Mouse (Mus musculus) testis, postnatal 10 days (tissue): ENCODE results near the gene Plekha7.

Experiments
- DNase-seq: peaks from one replicate; pipeline ENCODE4 v3.0.0; 2021; ENCODE audit warnings: low spot score

Gene Plekha7

GRCm38 (mm10) chr7:116307871-116308631 lies at the start of gene Plekha7:
Plekha7 (minus strand) TSS chr7:116308376.
- peak; percentile 72 for DNase-seq

- peak; percentile 79 for DNase-seq
Measured at GRCm38 (mm10) chr7:116336226-116336625, 28.1 kb upstream of the Plekha7 start.

DNA sequence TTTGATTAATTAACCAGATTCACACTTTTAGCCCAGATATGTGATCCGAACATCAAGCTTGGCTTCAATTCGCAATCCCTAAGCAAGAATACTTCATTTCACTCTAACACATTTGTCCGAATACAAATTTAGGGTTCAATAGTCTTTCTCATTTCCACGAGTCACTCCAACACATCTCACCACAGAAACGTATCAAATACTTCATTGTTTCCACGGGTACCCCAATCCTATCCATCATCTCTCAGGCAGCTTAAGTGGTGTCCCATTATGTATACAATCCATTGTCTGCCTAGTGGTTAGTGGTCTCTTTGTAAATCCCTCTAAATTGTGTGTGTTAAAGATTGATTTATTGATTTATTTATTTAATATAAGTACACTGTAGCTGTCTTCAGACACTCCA lies 27.0 kb upstream of the Plekha7 start:
- DNase-seq: no peak

- DNase-seq: no peak
Measured at GRCm38 (mm10) chr7:116334669-116335038, 26.5 kb upstream of the Plekha7 start.

DNA sequence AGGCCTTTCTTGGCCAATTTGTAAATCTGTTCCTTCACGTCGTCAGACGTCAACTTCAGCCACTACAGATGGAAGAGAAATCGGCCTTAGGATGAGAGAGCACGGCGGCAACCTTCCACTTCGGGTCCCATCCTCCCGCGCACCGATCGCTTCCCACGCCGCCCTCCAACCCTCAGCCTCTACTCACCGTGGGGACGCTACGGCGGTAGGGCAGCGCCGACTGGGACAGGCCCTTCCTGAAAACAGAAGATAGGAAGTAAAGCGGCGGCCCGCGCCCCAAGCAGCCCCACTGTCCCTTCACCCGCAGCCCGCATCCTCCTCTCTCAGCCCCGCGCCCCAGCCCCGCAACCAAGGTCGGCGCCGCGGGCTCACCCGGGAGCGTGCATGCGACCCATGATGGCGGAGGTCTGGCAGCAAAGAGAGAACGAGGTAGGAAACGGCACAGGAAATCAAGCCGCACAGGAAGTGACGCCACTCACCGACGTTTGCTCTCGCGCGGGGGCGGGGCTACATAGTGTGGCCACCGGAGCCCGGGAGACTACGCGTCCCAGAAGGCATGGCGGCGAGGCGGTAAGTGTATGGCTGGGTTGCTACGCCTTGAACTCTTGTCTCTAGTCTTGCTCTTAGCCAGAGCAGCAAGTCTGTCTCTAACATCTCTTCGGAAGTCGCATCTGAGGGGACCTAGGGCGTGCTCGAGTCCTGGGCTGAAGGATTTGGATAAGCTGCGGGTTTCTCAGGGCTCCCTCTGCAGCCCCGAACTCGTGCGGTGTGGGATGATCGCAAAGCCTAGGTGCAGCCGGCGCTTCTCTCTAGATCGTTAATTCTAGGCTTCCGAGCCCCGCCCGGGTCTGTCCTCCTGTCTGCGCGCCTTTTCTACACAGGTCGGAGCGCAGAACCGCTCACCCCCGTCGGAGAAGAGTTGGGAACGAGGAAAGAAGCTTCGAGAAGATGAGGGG lies 25.8 kb upstream of the Plekha7 start, which contains the start of gene Rps13:
Gene Rps13, minus strand, starts transcription at position 483 of the 956 bp plus-strand sequence.
- peak; percentile 98 for DNase-seq

GRCm38 (mm10) chr7:116331246-116331645 lies 23.1 kb upstream of the Plekha7 start:
- no peak for DNase-seq

- no peak for DNase-seq
Measured at GRCm38 (mm10) chr7:116329858-116330257, 21.7 kb upstream of the Plekha7 start.

DNA sequence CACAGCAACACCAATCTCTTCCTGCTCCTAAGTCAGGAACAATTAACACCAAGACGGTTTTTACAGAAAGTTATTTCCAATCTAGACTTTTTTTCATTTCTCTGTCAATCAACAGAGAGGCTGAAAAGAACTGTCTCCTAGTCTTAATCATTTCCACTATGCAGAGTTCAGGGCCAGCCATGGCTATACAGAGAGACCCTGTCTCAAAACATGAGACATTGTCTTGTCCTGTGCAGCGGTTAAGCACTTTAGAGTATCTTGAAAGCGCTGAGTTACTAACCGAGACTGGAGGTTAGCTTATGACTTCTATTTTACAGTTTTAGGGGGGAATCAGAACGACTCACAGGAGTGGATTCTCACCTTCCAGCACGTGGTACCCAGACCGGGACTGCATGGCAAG lies 20.6 kb upstream of the Plekha7 start:
- no peak for DNase-seq

GRCm38 (mm10) chr7:116327901-116328300 lies 19.7 kb upstream of the Plekha7 start:
- DNase-seq: no peak

- peak; percentile 86 for DNase-seq
Measured at GRCm38 (mm10) chr7:116323331-116323964, 15.3 kb upstream of the Plekha7 start.

- DNase-seq: peak; percentile 59
Measured at GRCm38 (mm10) chr7:116309456-116309855, 1.3 kb upstream of the Plekha7 start.

DNA sequence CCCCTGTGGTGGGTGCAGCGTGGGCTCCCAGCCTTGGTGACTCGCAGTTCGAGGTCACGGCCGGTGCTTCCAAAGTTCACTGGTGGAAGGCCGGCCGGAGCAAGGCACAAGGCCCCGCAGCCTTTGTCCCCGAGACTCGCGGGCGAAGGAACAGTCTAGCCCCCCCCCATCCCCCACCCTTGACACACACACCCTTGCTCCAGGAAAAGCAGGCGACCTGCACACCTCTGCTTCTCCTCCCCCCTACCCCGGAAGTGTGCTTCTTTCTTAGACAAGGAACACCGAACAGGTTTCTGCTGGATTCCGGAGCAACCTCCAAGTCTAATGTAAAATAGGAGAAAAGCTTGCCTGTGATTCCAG lies 436 bp upstream of the Plekha7 start:
- peak; percentile 67 for DNase-seq

DNA sequence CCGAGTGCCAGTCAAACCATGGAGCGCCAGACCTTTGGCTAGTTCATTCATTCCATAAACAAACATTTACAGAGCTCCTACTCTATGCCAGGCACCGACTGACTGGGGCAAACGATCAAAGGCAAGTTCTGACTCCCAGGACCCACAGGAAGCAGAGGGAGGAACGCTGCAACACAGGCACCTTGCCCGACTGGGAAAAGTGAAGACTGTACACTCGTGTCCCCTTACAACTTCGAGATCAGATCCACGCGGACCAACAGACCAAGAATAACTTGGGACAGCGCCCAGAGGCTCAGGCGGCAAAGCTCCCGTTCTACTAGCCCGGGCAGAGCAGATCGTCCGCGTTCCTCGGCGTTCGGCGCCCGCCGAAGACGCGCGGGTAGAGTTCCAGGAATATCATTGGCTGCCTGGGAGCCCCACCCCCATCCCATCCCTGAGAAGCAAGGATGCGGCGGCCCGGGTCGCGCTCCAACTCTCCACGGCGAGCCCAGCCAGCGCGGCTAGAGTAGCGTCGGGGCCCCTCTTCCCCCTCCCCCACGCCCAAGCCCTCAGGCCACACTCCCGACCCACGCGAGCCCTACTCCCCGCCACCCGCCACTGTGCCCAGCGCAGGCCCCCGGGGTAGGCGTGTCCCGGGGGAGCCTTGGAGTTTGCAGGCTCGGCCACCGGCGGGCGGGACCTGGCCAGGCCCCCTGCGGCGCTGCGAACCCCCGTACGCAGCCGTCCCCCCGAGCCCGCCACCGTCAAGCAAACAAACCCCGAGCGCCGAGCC lies 891 bp downstream of the Plekha7 start:
- DNase-seq: peak; percentile 86

DNA sequence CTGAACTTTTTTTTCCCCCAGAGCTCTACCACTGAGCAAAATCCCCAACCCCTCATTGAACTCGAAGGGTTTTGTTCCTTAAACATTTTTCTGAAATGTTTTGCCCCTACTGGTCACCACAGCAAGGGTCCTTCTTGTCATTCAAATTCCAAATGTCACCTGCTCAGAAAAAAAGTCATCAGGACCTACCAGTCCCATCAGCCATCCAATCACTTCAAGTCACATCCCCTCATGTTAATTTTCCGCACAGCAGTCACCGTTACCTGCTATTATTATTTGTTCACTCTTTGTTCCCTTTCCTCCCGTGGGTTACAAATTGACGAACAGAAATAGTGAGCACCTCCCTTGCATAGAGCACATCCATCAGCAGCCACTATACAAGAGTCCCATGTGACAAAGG lies 1.6 kb downstream of the Plekha7 start:
- DNase-seq: no peak

GRCm38 (mm10) chr7:116301661-116302311 lies 6.4 kb downstream of the Plekha7 start:
- DNase-seq: no peak

GRCm38 (mm10) chr7:116301144-116301543 lies 7.0 kb downstream of the Plekha7 start:
- no peak for DNase-seq

DNA sequence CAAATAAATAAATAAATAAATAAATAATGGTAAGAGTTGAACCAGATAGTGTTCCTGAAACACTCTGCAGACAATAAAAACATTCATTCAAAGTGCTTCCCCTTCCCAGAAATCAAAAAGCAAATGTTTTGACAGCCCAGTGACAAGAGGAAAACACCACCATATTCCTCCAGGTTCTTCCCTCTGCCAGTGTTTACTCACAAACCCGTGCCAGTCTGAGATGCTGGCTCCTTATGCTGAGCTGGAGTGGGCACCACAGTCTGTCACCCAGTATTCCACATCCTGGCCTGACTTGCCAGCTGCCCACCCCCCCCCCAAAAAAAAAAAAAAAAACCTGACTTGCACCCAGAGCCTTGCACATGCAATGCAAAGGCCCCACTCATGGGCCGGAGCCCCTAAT lies 9.3 kb downstream of the Plekha7 start:
- DNase-seq: no peak

GRCm38 (mm10) chr7:116298389-116298788 lies 9.8 kb downstream of the Plekha7 start:
- DNase-seq: no peak

- no peak for DNase-seq
Measured at GRCm38 (mm10) chr7:116294961-116295360, 13.2 kb downstream of the Plekha7 start.

DNA sequence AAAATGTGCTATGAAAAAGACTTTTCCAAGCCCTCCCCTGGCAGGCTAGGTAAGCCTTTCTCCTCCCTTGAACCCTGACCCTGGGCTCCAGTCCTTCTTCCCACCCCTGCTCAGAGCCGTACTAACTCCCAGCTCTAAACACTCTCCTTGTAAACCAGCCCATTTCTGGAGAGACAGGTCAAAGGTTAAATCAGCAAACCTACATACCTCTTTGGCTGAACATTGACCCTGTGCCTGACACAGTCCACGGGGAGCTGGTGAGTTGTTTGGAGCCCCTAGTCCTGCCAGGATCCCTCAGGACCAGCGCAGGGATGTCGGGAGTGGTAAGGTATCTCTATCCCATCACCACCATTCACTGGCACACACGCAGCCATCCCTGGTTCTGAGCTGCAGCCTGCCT lies 15.8 kb downstream of the Plekha7 start:
- DNase-seq: no peak

GRCm38 (mm10) chr7:116290559-116290958 lies 17.6 kb downstream of the Plekha7 start:
- no peak for DNase-seq
